Mouse (Mus musculus) MEL (cell line): Measurements from ENCODE around the gene B4galnt3. TPM values are rescaled to one million over a fixed set of nuclear protein-coding genes. Genes with fewer than 3 reads are reported as not detected.

Experiments
- DNase-seq: peaks from one replicate; pipeline ENCODE4 v3.0.0; 2011; ENCODE audit warnings: low read depth, low spot score
- H3K27ac ChIP-seq: 2 replicates; pipeline ENCODE4 v1.5.1; 2012; ENCODE audit warnings: low read depth, mild to moderate bottlenecking, control low read depth, low read length, moderate library complexity; ENCODE audit not compliant: control insufficient read depth
- H3K27me3 ChIP-seq, 2 experiments: fragments of 150-350 bp in 1 of 2; sonication (generic) in 1 of 2; 2 replicates each; pipeline ENCODE4 v1.6.1; 2012; ENCODE audit warnings: low read length in 2 of 2, mild to moderate bottlenecking in 2 of 2, improper control_type of control experiment in 1 of 2, moderate library complexity in 1 of 2; ENCODE audit not compliant: insufficient read depth in 2 of 2, control insufficient read depth in 1 of 2
- H3K36me3 ChIP-seq, 2 experiments: 2 replicates each; pipeline ENCODE4 v1.6.1; 2012 to 2014; ENCODE audit warnings: low read length in 2 of 2, improper control_type of control experiment in 1 of 2, inconsistent platforms in 1 of 2, mild to moderate bottlenecking in 1 of 2; ENCODE audit not compliant: insufficient read depth in 2 of 2, control insufficient read depth in 1 of 2
- H3K4me1 ChIP-seq, 2 experiments: fragments of 150-350 bp in 1 of 2; sonication (generic) in 1 of 2; 2 replicates each; pipeline ENCODE4 v1.6.1; 2012; ENCODE audit warnings: low read length in 2 of 2, improper control_type of control experiment in 1 of 2, mild to moderate bottlenecking in 1 of 2; ENCODE audit not compliant: insufficient read depth in 2 of 2, control insufficient read depth in 1 of 2
- H3K4me3 ChIP-seq, 2 experiments: fragments of 150-350 bp in 1 of 2; sonication (generic) in 1 of 2; 2 replicates each; pipeline ENCODE4 v1.5.1; 2012; ENCODE audit warnings: low read depth in 2 of 2, low read length in 2 of 2, mild to moderate bottlenecking in 2 of 2, moderate library complexity in 2 of 2, control low read depth in 1 of 2, improper control_type of control experiment in 1 of 2; ENCODE audit not compliant: control insufficient read depth in 1 of 2, insufficient read depth in 1 of 2
- H3K79me2 ChIP-seq: 2 replicates; pipeline ENCODE4 v1.6.1; 2012; ENCODE audit warnings: mild to moderate bottlenecking, low read length, moderate library complexity; ENCODE audit not compliant: control insufficient read depth, poor library complexity, insufficient read depth
- H3K9ac ChIP-seq: 2 replicates; pipeline ENCODE4 v1.6.1; 2012; ENCODE audit warnings: low read depth, mild to moderate bottlenecking, control low read depth, low read length, moderate library complexity; ENCODE audit not compliant: control insufficient read depth, poor library complexity, severe bottlenecking
- H3K9me3 ChIP-seq: fragments of 150-350 bp; sonication (generic); replicated peaks from 2 replicates; pipeline ENCODE4 v1.6.1; 2012; ENCODE audit warnings: mild to moderate bottlenecking, low read length, improper control_type of control experiment, moderate library complexity; ENCODE audit not compliant: insufficient read depth
- BHLHE40 ChIP-seq: IDR thresholded peaks from 2 replicates; pipeline ENCODE4 v1.6.1; 2012; ENCODE audit warnings: low read depth, mild to moderate bottlenecking, inconsistent platforms, low read length, improper control_type of control experiment, borderline replicate concordance
- CHD1 ChIP-seq: IDR thresholded peaks from 2 replicates; pipeline ENCODE4 v1.6.1; 2012; ENCODE audit warnings: low read depth, mild to moderate bottlenecking, inconsistent platforms, low read length, improper control_type of control experiment
- ELF1 ChIP-seq: IDR thresholded peaks from 2 replicates; pipeline ENCODE4 v1.6.1; 2014; ENCODE audit warnings: low read depth, mild to moderate bottlenecking, inconsistent platforms, low read length, improper control_type of control experiment, moderate library complexity
- EP300 ChIP-seq, 2 experiments: IDR thresholded peaks; 2 replicates each; pipeline ENCODE4 v1.6.1; 2011; ENCODE audit warnings: improper control_type of control experiment in 2 of 2, low read length in 2 of 2, low read depth in 1 of 2, mild to moderate bottlenecking in 1 of 2
- ETS1 ChIP-seq: IDR thresholded peaks from 2 replicates; pipeline ENCODE4 v1.6.1; 2012; ENCODE audit warnings: low read depth, mild to moderate bottlenecking, inconsistent platforms, low read length, improper control_type of control experiment, moderate library complexity
- GABPA ChIP-seq: IDR thresholded peaks from 2 replicates; pipeline ENCODE4 v1.6.1; 2012; ENCODE audit warnings: low read depth, mild to moderate bottlenecking, inconsistent platforms, low read length, improper control_type of control experiment, moderate library complexity
- HCFC1 ChIP-seq: IDR thresholded peaks from 2 replicates; pipeline ENCODE4 v1.6.1; 2012; ENCODE audit warnings: low read depth, mild to moderate bottlenecking, inconsistent platforms, low read length, improper control_type of control experiment, moderate library complexity
- JUND ChIP-seq: IDR thresholded peaks from 2 replicates; pipeline ENCODE4 v1.6.1; 2011; ENCODE audit warnings: low read depth, mild to moderate bottlenecking, improper control_type of control experiment, low read length
- KAT2A ChIP-seq: conservative IDR thresholded peaks from 2 replicates; pipeline ENCODE4 v1.6.1; 2012; ENCODE audit warnings: low read depth, low read length, improper control_type of control experiment, inconsistent platforms
- MAFK ChIP-seq: IDR thresholded peaks from 2 replicates; pipeline ENCODE4 v1.6.1; 2011; ENCODE audit warnings: low read depth, mild to moderate bottlenecking, low read length, improper control_type of control experiment, borderline replicate concordance
- MAX ChIP-seq: IDR thresholded peaks from 2 replicates; pipeline ENCODE4 v1.6.1; 2011; ENCODE audit warnings: low read length, improper control_type of control experiment
- MEF2A ChIP-seq: IDR thresholded peaks from 2 replicates; pipeline ENCODE4 v1.6.1; 2014; ENCODE audit warnings: low read depth, mild to moderate bottlenecking, inconsistent platforms, low read length, improper control_type of control experiment; ENCODE audit not compliant: poor library complexity, insufficient replicate concordance, severe bottlenecking; ENCODE audit errors: extremely low read depth
- NRF1 ChIP-seq: IDR thresholded peaks from 2 replicates; pipeline ENCODE4 v1.6.1; 2014; ENCODE audit warnings: low read depth, mild to moderate bottlenecking, inconsistent platforms, low read length, improper control_type of control experiment, moderate library complexity; ENCODE audit not compliant: poor library complexity, insufficient read depth, severe bottlenecking
- RAD21 ChIP-seq: IDR thresholded peaks from 2 replicates; pipeline ENCODE4 v1.6.1; 2011; ENCODE audit warnings: mild to moderate bottlenecking, low read depth, low read length, improper control_type of control experiment
- RCOR1 ChIP-seq: IDR thresholded peaks from 2 replicates; pipeline ENCODE4 v1.6.1; 2012; ENCODE audit warnings: low read depth, mild to moderate bottlenecking, inconsistent platforms, low read length, improper control_type of control experiment
- SMC3 ChIP-seq: IDR thresholded peaks from 2 replicates; pipeline ENCODE4 v1.6.1; 2011; ENCODE audit warnings: low read depth, low read length, improper control_type of control experiment
- TCF12 ChIP-seq: IDR thresholded peaks from 2 replicates; pipeline ENCODE4 v1.6.1; 2014; ENCODE audit warnings: low read depth, mild to moderate bottlenecking, inconsistent platforms, low read length, improper control_type of control experiment, moderate library complexity
- ZNF384 ChIP-seq: IDR thresholded peaks from 2 replicates; pipeline ENCODE4 v1.6.1; 2012; ENCODE audit warnings: low read depth, mild to moderate bottlenecking, inconsistent platforms, low read length, improper control_type of control experiment
- polyA plus RNA-seq, 2 experiments: library from polyadenylated mRNA; stranded (reverse) in 1 of 2; unstranded in 1 of 2; fragments of >175 nt in 1 of 2; fragments of >200 nt in 1 of 2; gene quantifications; 2 replicates each; pipeline versions ENCODE4 v1.2.1 to v1.2.4; 2012; ENCODE audit warnings: low replicate concordance in 2 of 2, low read depth in 1 of 2; ENCODE audit not compliant: insufficient read length in 2 of 2, insufficient read depth in 1 of 2, missing spikeins in 1 of 2
- total RNA-seq: library from RNA; depleted of rRNA; stranded (reverse); fragments of 300-350 nt; gene quantifications from 2 replicates; pipeline ENCODE4 v1.2.3, GENCODE M21; 2012

The B4galnt3 gene
- total and polyA plus RNA-seq, 3 experiments, result 1.3 to 1.5 TPM; not detected in 1

DNA sequence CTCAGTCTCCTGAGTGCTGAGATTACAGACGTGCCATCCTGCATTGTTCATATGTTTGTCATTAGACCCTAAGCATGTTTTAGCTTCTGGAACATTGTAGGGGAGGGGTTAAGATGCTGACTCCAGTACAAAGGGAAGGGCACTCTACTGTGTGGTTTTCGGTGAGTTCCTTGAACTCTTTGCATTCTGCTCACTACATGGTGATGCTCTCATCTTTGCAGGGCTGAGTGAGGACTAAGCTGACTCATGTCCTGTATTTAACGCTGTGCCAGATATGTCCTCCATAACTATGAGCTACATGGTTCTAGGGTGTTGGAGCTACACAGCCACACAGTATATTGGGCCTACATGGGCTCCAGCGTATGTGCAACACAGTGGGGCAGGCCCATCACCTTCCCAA lies 104.0 kb downstream of the B4galnt3 start:
- Histone ChIP-seq H3K79me2 (no peaks in the 10 kb centered on the region; the same call in 1 of the 2 replicates), H3K4me1 (peaks cover 2 to 12% of the 10 kb centered on the region in 2 experiments; a peak in 3 of 4 replicates), H3K9me3 (no peaks in the 10 kb centered on the region), H3K27me3 (no peaks in the 10 kb centered on the region), H3K36me3 (peaks cover 0 to 4% of the 10 kb centered on the region in 2 experiments; a peak in 2 of 4 replicates), H3K27ac (no peak overlapping the region), H3K9ac (no peak overlapping the region), H3K4me3 (no peak overlapping the region)
- DNase-seq, result no peak
- TF ChIP-seq ELF1 (no peak), SMC3 (no peak), EP300 (IDR thresholded peaks at IDR 0.05; ENCODE audit: low read depth in 1 of 2, low read length in 2 of 2) (no peak), ZNF384 (no peak), KAT2A (no peak), MAFK (no peak), RAD21 (no peak), CHD1 (no peak), HCFC1 (no peak), JUND (no peak), MAX (no peak), NRF1 (no peak), GABPA (no peak), ETS1 (no peak), TCF12 (no peak), RCOR1 (no peak), MEF2A (no peak)

GRCm38 (mm10) chr6:120189287-120189686 lies 105.1 kb downstream of the B4galnt3 start:
- H3K36me3 ChIP-seq, result peaks cover 0 to 4% of the 10 kb centered on the region in 2 experiments; a peak in 2 of 4 replicates
- H3K9me3 ChIP-seq, result no peaks in the 10 kb centered on the region
- H3K9ac ChIP-seq, result peak overlapping the region; percentile 69
- peak overlapping the region; percentile 51 for H3K27ac ChIP-seq
- H3K79me2 ChIP-seq, result no peaks in the 10 kb centered on the region; the same call in 1 of the 2 replicates
- TF ChIP-seq BHLHE40, result no peak
- peak; percentile 55 for DNase-seq
- H3K4me1 ChIP-seq, result peaks cover 2 to 9% of the 10 kb centered on the region in 2 experiments; a peak in 3 of 4 replicates
- no peaks in the 10 kb centered on the region for H3K27me3 ChIP-seq
- H3K4me3 ChIP-seq, result peak overlapping the region in 1 of 2 experiments; percentile 73; a peak in 1 of 4 replicates
